Mouse (Mus musculus) spleen, adult 2 months (tissue): ENCODE results near the gene Kpna7. TPM values are rescaled to one million over a fixed set of nuclear protein-coding genes. Genes with fewer than 3 reads are reported as not detected.
"Not testable (repeated sequence)": the region's sequence is repeated elsewhere in the genome, so short reads cannot be mapped to it uniquely, and the experiment has no call there.

Experiments
- DNase-seq, 2 experiments: peaks; one replicate each; pipeline versions ENCODE4 v3.0.0 to v3.0.0-alpha.2; 2012 to 2021; ENCODE audit warnings: low spot score in 2 of 2, low read depth in 1 of 2
- H3K27ac ChIP-seq: fragments of 200-500 bp; 2 replicates; pipeline ENCODE4 v1.5.1; 2012; ENCODE audit warnings: low read length, inconsistent platforms; ENCODE audit not compliant: insufficient read depth
- H3K27me3 ChIP-seq: fragments of 200-500 bp; 2 replicates; pipeline ENCODE4 v1.6.1; 2012; ENCODE audit warnings: mild to moderate bottlenecking, moderate library complexity, low read length, inconsistent platforms; ENCODE audit not compliant: control insufficient read depth, insufficient read depth
- H3K36me3 ChIP-seq: fragments of 200-500 bp; 2 replicates; pipeline ENCODE4 v1.6.1; 2012; ENCODE audit warnings: mild to moderate bottlenecking, low read length, inconsistent platforms; ENCODE audit not compliant: control insufficient read depth, insufficient read depth
- H3K4me1 ChIP-seq: fragments of 200-500 bp; 2 replicates; pipeline ENCODE4 v1.6.1; 2011; ENCODE audit warnings: inconsistent platforms; ENCODE audit not compliant: control insufficient read depth, insufficient read depth, insufficient read length
- H3K4me3 ChIP-seq: fragments of 200-500 bp; 2 replicates; pipeline ENCODE4 v1.5.1; 2011; ENCODE audit warnings: mild to moderate bottlenecking, inconsistent platforms; ENCODE audit not compliant: insufficient read depth, insufficient read length; ENCODE audit errors: extremely low read depth
- CTCF ChIP-seq: fragments of 200-500 bp; IDR thresholded peaks from 2 replicates; pipeline ENCODE4 v1.5.1; 2011; ENCODE audit warnings: mild to moderate bottlenecking, inconsistent platforms; ENCODE audit not compliant: insufficient read depth, insufficient read length, insufficient replicate concordance; ENCODE audit errors: extremely low read depth
- POLR2A ChIP-seq: fragments of 200-500 bp; IDR thresholded peaks from 2 replicates; pipeline ENCODE4 v1.6.1; 2011; ENCODE audit warnings: low read depth, low read length, inconsistent platforms
- WGBS: fragments of 180-500 bp; shearing (Covaris S2); methylation state at CpG from one replicate; pipeline ENCODE4 v1.1.7; 2018; 5-methylcytosine and 5-hydroxymethylcytosine counted together
- polyA plus RNA-seq: library from polyadenylated mRNA; depleted of rRNA; stranded (reverse); fragments of >200 nt; gene quantifications from 2 replicates; pipeline ENCODE4 v1.2.3, GENCODE M21; 2012

The Kpna7 gene
- polyA plus RNA-seq, 1 experiment = not detected

DNA sequence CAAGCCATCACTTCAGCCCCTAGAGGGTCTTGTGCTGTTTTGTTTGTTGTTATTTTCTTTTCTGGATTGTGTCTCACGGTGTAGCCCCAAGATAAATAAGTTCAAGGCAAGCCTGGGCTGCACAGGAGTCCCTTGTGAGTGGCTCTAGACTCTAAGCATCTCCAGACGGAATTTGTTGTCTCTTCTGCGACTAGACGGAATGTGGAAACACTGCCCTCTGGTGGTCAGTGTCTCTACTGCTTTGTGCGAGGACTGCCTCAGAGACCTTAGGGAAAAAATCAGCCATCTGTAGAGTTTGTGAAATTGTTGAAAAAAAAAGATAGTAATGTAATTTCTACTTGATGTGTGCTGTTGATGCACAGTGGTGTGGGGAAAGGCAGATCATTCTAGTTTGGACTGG, 14.1 kb downstream of the Kpna7 start:
- no peaks in the 10 kb centered on the region for H3K27me3 ChIP-seq
- DNase-seq = peak; percentile 25 to 60
- no peaks in the 10 kb centered on the region for H3K36me3 ChIP-seq
- no peak overlapping the region for H3K27ac ChIP-seq
- 4% methylated on average over 5 of the region's 5 CpGs for WGBS
- H3K4me3 ChIP-seq = no peak overlapping the region
- peak; percentile 74; the same call in 1 of the 2 replicates for TF ChIP-seq CTCF
- no peak for TF ChIP-seq POLR2A
- no peaks in the 10 kb centered on the region for H3K4me1 ChIP-seq

DNA sequence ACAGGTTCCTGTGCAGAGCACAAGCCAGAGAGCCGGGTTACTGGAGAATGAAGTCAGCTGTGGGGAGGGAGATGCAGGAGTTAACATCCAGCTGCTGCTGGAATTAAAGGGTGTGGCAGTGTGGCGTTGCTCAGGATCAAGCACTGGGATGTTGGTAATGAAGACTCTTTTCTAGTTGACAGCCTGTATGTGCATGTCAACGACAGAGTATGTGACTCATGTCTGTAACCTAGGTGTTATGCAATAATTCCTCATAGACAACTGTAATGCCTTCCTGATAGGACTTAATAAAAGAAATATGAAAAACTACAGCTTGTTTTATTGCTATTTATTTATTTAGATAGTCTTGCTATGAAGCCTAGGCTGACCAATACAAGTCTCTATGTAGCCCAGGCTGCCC, 15.0 kb downstream of the Kpna7 start:
- Histone ChIP-seq H3K27ac (no peak overlapping the region), H3K36me3 (no peaks in the 10 kb centered on the region), H3K4me1 (no peaks in the 10 kb centered on the region), H3K27me3 (no peaks in the 10 kb centered on the region), H3K4me3 (no peak overlapping the region)
- TF ChIP-seq CTCF (no peak), POLR2A (no peak)
- WGBS = 66% methylated on average over 3 of the region's 3 CpGs
- DNase-seq = no peak

DNA sequence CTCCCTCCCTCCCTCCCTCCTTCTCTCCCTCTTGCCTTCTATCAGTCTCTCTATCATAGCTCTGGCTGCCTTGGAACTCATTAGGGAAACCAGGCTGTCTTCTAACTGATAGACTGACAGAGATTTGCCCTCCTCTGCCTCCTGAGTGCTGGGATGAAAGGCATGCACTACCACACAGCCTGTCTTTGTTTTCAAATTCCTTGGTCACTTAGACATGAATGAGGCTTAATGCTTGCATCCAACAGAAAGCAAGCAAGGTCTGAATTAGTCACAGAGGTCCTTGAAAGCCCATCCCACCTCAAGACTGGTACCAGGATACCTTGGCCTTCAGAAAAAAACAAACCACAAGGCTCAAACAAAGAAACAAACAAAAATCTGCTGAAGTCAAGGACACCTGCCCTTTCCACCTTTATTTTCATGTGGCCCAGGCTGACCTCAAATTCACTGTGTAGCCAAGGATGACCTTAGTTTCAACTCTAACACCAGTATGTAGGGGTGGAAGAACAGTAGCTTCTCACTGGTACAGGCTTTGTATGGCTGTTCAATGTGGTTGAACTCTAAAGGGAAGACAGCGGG, 19.0 kb downstream of the Kpna7 start:
- H3K4me1 ChIP-seq = no peaks in the 10 kb centered on the region
- H3K27me3 ChIP-seq = no peaks in the 10 kb centered on the region
- WGBS = 87% methylated on average over 1 of the region's 1 CpGs
- DNase-seq = no peak
- TF ChIP-seq CTCF (no peak), POLR2A (no peak)
- H3K27ac ChIP-seq = no peak overlapping the region
- no peaks in the 10 kb centered on the region for H3K36me3 ChIP-seq
- H3K4me3 ChIP-seq = no peak overlapping the region

DNA sequence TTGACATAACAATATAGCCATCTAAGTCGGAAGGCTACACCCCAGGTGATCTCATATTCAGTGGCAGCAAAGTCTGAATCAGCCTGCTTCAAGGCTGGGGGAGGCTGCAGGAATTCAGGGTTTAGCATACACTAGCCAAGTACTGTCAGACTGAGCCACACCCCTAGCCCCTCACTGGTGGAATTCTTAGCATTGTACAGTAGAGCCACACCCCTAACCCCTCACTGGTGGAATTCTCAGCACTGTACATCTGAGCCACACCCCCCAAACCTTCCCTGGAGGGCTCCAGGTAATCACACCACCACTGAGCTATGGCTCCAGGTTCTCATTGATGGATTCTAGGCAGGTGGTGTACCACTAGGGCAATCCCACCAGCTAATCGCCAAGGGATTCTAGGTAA, 24.3 kb downstream of the Kpna7 start:
- no peak for DNase-seq
- Histone ChIP-seq H3K4me1 (no peaks in the 10 kb centered on the region), H3K36me3 (no peaks in the 10 kb centered on the region), H3K27me3 (no peaks in the 10 kb centered on the region), H3K27ac (no peak overlapping the region), H3K4me3 (no peak overlapping the region)
- no peak for TF ChIP-seq POLR2A
- no peak for TF ChIP-seq CTCF
- 78% methylated on average over 2 of the region's 2 CpGs for WGBS

DNA sequence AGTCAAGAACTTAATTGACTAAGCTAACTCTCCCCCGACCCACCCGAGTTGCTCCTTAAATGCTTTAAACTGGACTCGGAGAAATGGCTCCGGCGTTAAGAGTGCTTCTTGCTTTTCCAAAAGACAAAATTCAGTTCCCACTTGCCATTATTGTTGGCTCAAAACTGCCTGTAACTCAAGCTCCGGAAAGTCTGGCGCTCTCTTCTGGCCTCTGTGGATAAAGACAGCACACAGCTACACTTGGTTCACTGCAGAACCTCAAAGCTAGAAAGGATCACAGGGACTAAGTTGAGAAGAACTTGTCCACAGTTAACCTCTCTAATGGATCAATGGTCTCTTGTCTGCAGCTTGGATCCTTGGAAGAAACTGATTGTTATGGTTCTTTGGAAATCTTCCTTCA, 25.1 kb downstream of the Kpna7 start:
- DNase-seq = no peak
- no peak overlapping the region for H3K4me3 ChIP-seq
- H3K36me3 ChIP-seq = no peaks in the 10 kb centered on the region
- 89% methylated on average over 7 of the region's 7 CpGs for WGBS
- no peaks in the 10 kb centered on the region for H3K27me3 ChIP-seq
- no peaks in the 10 kb centered on the region for H3K4me1 ChIP-seq
- no peak overlapping the region for H3K27ac ChIP-seq
- TF ChIP-seq POLR2A = no peak
- no peak for TF ChIP-seq CTCF

DNA sequence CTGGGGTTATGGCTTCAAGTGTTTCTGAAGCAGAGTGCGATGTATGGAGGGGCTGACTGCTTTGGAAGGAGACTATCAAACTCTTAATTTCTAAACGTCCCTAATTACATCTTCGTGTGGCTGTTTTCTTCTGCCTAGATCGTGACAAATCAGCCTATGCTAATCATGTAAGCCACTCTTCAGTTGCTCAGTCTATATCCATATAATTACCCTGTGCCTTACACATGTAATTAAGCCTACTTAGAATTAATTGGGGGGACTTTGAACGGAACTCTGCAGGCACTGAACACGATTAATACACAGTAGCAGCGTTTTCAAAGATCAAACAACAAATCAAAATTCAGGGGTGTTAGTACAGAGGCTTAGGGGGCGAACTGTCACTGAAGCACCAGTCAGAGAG, 25.9 kb downstream of the Kpna7 start:
- H3K4me3 ChIP-seq = no peak overlapping the region
- no peaks in the 10 kb centered on the region for H3K4me1 ChIP-seq
- no peaks in the 10 kb centered on the region for H3K27me3 ChIP-seq
- H3K27ac ChIP-seq = no peak overlapping the region
- no peak for DNase-seq
- 83% methylated on average over 8 of the region's 8 CpGs for WGBS
- TF ChIP-seq CTCF = no peak
- no peak for TF ChIP-seq POLR2A
- no peaks in the 10 kb centered on the region for H3K36me3 ChIP-seq

DNA sequence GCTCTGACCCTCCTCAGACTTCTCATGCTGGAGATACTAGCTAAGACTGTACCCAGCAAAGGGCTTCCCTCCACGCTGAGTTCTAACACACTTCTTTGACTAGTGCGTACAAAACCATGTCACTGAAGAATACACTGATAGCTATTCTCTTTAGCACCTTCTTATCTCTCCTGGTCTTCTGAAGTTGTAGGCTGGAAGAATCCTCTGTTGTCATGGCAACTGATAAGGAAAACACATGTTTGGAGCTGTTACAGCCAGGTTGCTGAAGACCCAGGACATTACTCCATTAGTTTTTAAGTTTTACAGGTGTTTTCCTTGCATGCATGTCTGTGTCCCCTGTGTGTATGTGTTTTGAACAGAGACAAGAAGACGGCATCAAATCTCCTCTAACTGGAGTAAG, 29.6 kb downstream of the Kpna7 start:
- not testable (repeated sequence) for H3K4me1 ChIP-seq

DNA sequence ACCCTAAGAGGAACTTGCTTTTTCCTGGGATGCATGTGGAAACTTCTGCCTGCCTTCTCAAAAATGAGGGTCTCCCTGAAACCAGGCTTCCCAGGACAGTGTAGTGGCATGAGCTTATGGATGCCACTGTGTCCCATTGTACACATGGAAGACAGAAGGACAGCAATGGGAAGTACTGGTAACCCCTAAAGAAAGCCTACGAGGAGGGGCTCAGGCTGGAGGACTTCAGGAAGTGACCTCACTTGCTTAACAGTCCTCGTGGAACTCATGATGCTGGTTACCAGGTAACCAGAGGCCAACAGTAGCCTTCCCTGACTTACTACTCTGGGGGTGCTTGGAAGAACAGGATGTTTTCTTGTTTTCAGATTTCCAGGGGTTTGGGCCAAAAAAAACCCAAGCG, 41.1 kb downstream of the Kpna7 start, which contains the start of gene 1700018F24Rik:
Gene 1700018F24Rik (plus strand): TSS at position 301 of the 400 bp plus-strand sequence.
- H3K27me3 ChIP-seq, H3K4me1 ChIP-seq, H3K27ac ChIP-seq, H3K4me3 ChIP-seq, H3K36me3 ChIP-seq, DNase-seq: not testable (repeated sequence)
- 42% methylated on average over 3 of the region's 3 CpGs for WGBS

More for the DNA sequence above, 29.6 kb downstream of the Kpna7 start:
- not testable (repeated sequence) for H3K36me3 ChIP-seq, H3K27ac ChIP-seq, H3K4me3 ChIP-seq, H3K27me3 ChIP-seq, DNase-seq
- 88% methylated on average over 3 of the region's 3 CpGs for WGBS
